Mouse (Mus musculus): ENCODE measurements around the gene Ddit4l.
"Not testable (repeated sequence)": the region's sequence is repeated elsewhere in the genome, so short reads cannot be mapped to it uniquely, and the experiment has no call there.

Gene Ddit4l

DNA sequence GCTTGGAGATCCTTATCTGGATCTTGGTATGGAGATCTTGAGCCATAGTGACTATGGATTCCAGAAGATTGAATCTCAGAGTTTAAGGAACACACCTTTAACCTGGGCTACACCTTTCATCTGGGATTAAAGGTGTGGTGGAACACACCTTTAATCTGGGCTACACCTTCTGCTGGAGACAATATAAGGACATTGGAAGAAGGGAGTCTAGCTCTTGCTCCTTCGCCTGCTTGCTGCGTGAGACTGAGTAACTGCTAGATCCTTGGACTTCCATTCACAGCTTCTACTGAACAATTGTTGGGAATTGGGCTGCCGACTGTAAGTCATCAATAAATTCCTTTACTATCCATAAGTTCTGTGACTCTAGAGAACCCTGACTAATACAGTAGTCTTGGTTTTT is at the start of gene Ddit4l:
Gene Ddit4l, plus strand, starts transcription at position 301 of the 400 bp plus-strand sequence.
- not testable (repeated sequence) for DNase-seq

DNA sequence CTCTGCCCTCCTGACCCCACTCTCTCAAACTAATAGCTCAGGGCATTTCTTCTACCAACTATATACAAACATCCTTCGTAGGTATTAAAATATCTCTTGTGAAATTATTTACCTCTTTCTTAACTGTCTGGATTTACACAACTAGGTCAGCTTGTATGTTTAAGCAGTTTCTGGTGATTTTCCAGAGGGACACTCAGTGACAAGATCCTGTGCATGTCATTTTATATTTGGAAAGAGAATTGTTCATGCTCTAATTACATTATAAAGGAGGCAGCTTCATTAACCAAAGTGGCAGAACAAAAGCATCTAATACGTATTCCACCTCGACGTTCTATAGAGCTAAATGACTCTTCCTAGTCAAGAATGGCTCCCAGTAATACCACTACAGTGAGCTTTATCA is 45.3 kb upstream of the Ddit4l start:
- no peak for DNase-seq

DNA sequence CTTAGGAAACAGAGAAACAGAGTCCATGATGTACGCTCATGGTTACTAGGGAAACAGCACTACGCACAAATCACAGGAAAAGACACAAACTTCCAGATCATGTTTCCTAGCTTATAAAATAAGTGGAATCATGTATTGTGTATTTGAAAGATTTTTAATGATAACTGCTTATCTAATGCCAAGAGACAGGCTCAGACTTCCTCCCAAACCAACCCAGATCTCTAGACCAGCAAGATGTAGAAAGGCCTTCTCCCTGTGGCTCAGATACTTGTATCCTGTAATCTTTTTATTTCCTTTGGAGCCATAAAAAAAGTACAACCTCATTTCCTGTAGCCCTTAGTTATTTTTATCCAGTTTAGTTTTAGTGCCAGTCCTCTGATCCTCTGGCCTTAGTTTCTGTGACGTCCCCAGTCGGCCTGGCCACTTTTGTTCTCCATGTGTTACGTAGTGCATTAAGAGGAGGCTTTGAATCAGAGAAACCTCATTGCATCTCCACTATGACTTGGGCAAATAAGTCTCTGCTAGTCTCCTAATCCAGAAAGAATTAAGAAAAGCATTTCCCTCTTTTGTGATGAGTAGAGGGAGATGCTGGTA is 34.9 kb upstream of the Ddit4l start:
- DNase-seq: no peak

DNA sequence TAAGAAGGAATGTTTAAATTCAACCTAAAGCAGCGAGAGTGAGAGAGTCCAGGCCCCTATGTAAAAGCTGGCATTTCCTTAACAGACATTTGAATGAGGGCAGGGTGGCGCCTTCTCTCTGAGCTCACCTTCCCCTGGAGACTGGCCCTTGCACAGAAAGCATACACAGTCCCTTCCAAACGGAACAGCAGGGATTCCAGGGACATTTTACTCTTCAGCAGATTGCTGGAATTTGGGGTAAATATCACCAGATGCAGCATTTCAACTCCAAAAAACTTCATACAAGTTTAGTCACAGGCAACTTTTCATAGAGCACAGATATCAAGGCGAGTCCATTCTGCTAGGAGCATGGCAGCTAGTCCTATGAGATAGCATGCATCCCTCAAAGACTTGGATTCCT is 31.6 kb upstream of the Ddit4l start:
- DNase-seq: no peak

DNA sequence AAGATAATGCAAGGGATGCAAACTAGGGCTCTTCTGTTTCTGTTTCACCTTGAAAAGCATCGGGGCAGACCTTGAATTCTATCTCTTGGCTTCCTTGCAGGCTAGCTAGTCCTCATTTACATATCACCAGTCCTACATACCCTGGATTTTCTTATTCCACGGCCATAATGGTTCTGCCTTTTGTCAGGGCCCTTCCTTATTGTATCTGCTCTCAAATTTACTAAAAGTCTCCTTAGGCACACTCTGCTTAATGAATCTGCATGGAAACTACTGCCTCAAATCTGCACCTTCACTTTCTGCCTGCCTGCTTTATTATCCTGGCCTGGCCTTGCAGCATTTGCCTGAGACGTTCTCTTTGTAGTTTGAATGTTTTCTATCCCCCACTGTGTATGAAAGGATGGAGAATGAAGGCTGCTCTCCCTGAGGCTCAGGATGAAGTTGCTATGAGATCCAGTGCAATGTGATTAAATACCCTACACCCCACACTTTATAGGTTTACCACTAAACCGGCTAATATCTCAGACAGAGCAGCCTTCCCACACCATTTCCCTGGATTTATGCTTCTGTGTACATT is 27.0 kb upstream of the Ddit4l start:
- DNase-seq: no peak

DNA sequence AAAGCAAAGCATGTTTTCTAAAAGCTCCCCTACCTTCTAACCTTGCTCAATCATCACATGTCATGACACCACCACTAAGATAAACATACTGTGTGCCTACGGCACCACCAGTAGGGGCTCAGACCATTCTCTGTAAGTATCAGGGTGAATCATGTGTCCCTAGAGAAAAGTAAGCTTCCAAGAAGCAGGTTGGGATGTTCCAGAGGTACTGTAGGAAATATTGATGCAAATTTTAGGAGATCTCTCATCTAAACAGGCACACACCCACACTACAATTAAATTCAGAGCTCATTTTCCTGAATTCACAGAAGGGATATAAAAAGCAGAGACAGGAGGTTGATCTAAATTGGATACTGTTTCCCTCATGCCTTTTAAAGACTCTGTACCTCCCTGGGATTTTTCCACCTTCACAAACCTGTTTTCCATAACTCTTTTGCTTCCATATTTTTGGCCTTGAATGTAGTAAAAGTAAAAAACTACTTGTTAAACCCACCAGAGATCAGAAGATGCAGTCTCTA is 12.4 kb upstream of the Ddit4l start:
- no peak for DNase-seq

DNA sequence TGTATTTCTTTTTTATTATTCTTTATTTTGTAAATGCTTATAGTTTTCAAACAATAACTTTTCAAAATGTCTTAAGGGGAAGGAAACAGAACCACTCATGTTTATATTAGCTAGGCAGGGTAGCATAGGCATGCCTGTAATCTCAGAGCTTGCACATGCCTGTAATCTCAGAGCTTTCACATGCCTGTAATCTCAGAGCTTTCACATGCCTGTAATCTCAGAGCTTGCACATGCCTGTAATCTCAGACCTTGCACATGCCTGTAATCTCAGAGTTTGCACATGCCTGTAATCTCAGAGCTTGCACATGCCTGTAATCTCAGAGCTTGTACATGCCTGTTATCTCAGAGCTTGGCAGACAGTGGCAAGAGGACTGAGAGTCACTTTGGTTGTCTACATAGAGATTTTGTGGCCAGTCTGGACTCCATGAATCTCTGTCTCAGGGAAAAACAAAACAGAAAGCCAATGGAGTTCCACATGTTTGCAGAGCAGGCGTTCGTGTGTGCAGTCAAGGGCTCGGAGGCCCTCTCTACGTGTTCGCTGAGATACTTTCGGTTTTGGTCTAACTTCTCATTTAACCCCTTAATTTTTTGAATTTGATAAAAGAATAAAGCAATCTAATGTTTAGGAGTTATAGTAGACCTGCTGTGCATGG is 10.8 kb upstream of the Ddit4l start:
- DNase-seq: no peak

DNA sequence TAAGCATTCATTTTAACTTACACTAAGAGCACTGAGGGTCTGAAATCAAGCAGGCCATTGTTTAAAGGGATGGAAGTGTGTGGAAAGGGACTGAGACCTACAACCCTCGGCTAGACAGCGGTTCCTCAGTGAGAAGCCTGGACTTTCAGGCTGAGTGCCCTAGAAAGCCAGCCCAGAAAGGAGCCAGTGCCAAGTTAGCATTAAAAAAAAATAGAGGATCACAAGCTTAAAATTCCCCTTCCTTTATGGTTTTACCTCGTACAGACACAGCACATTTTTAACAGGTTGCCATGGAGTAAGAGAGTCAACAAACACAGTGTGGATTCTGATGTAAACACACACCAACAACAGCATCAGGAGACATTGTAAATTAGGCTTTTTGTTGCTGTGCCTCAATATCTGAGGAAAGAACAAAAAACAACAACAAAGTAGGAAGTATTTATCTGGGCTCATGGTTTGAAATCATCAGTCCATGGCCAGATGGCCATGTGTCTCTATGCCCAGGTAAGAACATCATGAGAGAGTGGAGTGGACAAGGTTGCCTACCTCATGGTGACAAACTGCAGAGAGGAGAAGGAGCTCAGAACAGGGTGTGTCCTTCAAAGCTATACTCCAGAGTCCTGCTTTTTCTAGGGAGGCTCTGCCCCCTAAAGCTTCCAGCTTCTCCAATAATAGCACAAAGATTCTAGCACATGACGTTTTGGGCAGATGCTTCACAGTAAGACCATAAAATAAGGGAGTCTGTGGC is 10.1 kb upstream of the Ddit4l start:
- no peak for DNase-seq

DNA sequence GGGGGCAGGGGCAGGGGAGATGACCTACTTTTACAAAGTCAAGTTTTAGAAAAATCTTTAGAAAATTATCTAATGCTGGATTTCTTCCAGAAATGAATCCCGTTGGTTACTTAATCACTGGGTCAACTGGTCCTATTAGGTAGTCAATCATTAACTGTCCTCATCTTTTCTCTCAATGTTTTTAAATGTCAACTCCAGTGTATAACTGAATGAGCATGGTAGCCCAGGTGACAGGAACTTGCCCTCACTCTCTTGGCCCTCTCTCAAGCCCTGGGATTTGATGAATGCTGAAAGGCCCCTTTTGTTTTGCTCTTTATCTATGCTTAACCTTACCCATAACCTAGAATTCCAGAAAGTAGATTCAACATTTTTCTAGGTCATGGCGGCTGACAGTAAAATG is 9.4 kb upstream of the Ddit4l start:
- DNase-seq: no peak

DNA sequence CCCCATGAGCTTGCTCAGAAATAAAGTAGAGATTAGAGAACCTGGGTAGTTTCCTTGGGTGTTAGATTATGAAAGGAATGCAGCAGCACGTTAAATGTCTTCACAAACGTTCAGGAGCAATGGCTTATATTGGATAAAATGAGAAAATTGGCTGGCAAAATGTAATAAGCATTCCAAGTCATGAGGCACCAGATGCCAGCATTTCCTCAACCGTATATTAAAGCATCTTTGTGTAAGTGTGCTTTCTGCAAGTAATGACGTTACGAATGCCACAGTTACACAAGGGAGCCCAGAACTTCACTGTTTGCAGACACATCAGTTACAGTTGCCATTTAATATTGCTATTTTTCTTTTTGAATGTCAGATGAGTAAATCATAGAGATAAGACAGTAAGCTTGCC is 872 bp upstream of the Ddit4l start:
- no peak for DNase-seq

DNA sequence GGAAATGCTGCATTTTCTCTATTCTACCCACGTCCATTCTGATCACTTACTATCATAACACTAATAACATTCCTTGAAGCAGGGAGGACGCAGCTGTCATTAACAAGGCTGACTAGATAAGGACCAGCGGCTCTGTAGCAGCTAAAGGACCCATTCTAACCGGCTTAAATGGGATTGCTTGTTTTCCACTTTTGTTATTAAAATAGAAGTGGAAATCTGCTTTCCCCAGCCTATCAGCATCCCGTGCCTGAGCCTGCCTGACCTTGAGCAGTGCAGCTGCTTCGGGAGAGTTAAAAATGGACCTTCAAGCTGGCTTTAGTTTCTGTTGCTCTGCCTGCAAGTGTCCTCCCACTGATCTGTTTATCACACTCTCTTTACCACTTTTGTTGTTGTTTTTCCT is 679 bp downstream of the Ddit4l start:
- no peak for DNase-seq

DNA sequence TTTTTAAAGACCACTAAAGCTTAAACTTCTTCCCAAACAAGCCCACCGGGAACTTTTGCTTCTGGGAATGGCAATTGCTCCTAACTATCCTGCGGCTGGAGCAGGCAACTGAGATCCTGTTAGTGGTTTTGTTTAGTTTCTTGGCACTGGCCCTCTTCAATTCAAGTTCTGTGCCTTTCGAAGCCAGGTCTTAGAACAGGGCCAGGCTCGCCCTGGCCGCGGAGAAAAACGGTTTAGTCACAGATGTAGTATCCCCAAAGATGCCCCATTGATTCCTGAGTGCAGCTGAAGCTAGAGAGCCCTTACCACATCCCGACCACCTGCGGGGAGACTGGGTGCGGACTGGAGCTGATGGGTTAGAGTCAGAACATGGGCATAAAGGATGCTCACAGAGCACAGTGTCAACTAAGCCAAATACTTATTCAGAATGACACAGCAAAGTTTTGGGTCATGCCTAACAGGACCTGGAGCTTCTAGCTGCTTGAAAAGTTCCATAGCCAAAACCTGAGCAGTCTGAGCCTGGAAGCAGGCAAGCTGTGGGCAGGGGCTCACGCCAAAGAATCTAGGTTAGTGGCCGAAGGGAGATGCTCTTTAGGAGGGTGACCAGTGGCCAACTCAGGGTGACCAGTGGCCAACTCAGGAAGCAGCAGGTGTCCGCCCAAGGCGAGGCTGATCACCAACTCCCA is 1.6 kb downstream of the Ddit4l start:
- no peak for DNase-seq

DNA sequence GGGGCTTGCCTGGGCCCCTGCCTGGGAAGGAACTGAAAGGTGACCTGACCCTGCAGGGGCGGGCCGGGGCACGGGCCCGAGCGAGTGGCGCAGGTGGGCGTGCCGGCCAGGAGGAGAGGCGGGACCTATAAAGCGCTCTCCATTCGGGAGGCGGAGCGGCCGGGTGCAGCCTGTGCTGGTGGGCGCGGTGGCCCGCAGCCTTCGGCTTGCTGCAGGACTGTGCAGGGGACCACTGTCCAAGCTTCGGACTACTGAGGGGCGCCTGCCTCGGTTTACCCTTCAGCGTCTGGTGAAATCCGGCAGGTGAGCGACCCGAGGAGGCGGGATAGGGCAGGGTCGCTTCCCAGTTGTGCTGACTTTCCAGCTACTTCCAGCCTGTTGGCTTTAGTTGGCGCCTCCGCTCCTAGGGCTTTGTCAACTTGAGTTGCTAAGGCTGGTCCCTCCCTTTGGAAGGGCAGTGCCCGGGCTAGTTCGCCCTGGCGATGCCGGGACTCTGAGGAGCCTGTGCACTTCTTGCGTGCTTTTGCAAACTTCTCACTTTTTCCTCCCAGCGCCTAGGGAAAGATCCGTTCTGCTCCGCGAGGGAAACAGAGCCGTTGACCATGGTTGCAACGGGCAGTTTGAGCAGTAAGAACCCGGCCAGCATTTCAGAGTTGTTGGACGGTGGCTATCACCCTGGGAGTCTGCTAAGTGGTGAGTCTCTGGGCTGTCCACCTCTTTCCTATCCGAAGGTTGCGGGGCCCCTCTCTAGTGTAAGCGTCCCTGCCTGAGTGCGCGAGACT is 2.4 kb downstream of the Ddit4l start:
- peak; percentile 44 for DNase-seq

DNA sequence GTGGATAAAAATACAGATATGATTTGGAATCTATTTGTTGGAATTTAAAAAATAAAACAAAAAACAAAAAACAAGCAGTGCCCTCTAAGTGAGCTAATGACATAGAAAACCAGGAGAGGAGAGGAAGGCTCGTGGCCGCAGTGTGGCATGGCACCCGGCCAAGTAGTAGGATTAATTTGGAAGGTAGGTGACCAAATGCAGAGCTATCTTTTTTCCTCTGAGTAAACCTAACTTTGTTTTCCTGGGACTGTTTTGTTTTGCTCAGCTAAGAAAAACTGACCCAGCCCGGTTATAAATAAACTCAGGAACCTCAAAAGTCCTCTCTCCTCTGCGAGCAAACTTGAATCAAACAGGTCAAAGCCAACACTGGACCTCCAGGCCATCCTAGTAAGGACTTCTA is 3.6 kb downstream of the Ddit4l start:
- no peak for DNase-seq

DNA sequence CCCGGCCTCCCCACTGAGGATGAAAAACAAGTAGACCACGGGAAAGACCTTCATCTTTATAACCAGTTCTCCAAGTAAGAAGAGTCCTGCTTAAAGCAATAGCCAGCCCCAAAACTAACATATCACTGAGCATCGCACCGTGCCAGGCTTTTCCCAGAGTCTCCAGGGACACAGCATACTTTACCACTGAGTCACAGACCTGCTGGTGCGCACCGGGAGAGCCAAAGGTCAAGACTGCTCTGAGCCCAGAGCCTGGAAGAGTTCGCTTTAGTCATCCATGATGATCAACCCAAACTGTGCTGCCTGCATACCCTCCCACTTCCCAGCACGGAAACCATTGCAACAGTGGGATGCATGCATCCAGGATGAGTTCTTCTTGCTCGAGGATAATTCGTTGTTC is 12.3 kb downstream of the Ddit4l start:
- no peak for DNase-seq

DNA sequence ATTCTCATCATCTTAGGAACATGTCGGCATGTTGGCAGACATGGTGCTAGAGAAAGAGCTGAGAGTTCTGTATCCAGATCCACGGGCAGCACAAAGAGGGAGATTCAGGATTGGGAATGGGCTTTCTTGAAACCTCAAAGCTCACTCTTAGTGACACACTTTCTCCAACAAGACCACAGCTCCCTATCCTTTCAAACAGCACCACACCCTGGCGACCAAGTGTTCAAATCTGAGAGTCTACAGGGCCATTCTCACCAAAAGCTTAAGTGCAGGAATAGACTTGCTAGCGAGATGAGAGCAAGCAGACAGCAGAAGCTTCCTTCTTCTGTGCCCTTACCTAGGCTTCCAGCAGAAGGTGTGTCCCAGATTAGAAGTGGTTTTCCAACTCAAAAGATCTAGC is 15.2 kb downstream of the Ddit4l start:
- no peak for DNase-seq

DNA sequence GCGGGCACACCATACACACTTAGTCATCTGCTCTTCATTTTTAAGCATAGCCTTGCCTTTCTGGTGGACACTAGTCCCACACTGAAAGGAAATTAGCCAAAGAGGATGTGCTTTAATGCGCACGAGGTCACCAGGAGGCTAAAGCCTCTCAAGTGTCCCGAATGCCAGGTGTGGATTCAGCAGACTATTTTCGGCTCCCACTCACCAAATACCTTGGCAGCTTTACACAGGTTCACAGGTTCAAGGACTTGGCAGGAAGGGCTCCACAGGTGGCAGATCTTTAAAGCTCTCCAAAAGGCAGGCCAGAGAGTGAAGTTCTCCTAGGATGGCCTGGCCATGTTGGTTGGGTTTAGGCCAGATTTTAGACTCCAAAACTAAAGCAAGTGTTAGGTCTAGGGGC is 19.8 kb downstream of the Ddit4l start:
- DNase-seq: no peak

DNA sequence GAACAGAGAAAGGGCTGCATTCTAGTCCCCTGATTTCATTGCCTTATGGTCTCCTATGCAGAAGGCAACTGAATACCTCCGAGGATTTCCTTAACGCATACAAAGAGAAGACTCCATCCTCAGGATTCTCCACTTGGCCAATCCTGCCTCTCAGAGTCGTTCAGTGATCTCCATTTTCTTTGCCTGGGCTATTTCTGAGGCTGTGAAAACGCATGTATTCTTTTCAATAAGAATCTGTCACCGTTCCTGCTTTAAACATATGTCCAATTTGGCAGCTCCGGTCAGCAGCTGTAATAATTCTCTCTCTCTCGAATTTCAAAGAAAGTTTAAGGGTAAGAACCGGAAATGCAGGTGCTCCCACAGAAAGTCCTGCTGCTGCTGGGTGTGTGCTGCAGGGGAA is 20.7 kb downstream of the Ddit4l start:
- no peak for DNase-seq

DNA sequence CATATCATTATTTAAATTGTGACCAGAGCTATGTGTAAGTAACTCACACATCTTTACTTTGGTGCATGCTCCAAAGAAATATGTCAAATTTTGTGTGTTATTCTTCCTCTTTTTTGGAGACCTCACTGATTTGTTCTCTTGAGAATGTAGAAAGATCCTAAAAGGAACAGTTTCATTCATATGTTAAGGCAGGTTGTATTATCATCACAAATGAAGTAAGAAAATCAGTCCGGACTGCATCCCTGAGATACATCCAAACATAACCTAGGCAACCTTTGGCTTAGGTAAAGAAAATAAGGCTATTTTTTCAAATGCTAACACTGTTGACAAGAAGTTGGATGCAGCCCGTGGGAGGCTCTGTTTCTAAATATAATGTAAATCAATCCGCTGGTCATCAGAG is 21.2 kb downstream of the Ddit4l start:
- no peak for DNase-seq

DNA sequence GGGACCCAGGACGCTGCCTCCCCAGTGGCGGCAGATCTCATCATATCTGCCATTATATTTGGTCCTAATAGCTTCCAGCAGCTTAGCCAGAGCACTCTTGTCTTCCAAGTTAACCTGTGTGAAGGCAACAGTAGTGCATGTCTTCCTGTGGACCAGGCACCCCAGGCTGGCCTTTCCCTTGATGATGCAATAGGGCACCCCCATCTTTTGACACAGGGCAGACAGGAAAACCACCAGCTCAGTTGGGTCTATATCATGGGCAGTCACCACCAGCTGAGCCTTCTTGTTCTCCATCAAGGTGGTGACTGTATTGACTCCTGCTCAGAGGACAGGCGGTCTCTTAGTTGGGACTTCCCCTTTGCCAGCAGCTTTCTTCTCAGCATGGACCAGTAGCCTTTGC is 22.7 kb downstream of the Ddit4l start:
- DNase-seq: no peak

DNA sequence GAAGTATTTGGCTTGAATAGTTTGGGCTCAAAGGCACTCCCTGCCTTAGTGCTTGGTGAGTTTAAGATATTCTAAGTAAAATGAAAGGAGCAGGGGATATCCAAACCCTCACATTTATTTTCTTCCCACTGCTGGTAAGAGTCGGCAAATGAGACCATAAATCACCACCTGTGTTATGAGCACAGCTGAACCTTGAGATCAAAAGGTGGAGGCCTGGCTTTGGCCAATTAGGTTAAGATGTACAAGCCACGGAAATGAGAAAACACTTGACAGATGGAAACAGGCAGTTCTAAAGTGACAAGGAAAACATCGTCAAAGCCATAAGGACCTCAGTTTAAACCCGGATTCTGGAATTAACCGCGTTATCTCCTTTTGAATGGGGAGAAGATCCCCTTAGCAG is 23.5 kb downstream of the Ddit4l start:
- no peak for DNase-seq

DNA sequence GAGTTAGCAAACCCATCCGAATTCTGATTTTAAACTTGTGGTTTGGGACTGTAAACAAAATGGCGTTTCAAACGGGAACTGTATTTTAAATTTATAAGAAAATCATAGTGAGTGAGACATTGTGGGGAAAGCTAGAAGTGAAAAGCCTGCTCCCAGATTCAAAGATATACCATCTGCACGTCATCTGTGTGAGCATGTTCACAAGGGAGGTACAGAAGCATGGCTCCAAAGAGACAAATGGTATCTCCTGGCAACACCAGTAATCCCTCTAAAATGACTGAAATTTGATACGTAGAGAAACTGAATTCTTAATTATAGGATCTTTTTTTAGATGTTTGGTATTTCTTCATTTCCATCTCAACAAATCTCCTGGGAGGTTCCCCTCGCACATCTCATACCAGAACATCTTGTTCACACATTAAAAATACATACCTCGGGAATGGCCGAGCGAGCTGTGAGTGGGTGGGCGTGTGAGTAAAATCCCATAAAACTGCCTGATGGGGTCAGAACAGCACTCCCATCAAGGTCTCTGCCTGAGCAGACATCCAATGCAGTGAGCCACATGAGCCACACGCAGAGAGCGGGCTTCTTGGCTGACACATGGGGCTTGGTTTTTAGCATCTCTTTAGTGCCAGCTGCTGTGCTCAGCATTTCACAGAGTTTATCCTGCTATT is 26.2 kb downstream of the Ddit4l start:
- DNase-seq: no peak

All from lung, postnatal 14 days (tissue).